Comparison of ENCODE assay signal across 10 mouse cellular contexts in the genomic region with DNA sequence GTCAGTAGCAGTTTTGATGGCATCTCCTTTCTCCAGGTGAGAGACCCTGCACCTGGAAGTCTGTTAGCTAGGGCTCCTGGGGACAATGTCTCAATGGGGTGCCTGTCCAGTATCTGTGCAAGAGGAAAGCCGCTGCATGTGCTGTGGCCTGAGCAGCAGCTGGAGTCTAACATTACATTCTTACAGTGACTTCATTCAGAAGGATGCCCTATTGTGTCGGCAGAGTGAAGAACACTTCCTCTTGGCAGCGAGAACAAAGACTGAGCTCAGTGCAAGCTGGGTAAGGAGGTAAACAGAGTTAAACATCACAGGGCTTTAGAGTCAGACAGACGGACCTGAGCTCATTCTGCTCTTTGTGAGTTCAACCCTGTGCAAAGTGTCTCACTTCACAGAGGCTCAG.
DNase-seq lines count a peak whose midpoint lies in the region; ATAC-seq and TF ChIP-seq lines count a peak whose summit lies in the region.
"Had no signal": no experiment of that assay in that cellular context is flagged by ENCODE, and none has a peak within 500 bp of the region (broad histone marks: within the 10 kb centered on the region; RNA-seq: fewer than 3 reads in every experiment).

No protein-coding gene starts in this region.

- H3K4me3 ChIP-seq in forebrain, embryonic 14.5 days (ENCODE audit: low read depth, low read length) = no peak overlapping the region
- no peak overlapping the region for H3K4me3 ChIP-seq in forebrain, embryonic 10.5 days
- no peak overlapping the region for H3K4me3 ChIP-seq in lung, embryonic 16.5 days (ENCODE audit: low read length)
- no peak overlapping the region for H3K4me3 ChIP-seq in lung, adult 2 months (replicated peaks; ENCODE audit: extremely low read depth, low read depth, low read length)
- H3K4me3 ChIP-seq in limb, embryonic 14.5 days (replicated peaks; ENCODE audit: low read length) = no peak overlapping the region
- H3K4me3 ChIP-seq in neural tube, embryonic 13.5 days = no peak overlapping the region
- H3K4me3 ChIP-seq: liver, embryonic 15.5 days had no signal

- H3K9ac ChIP-seq in forebrain, embryonic 14.5 days (ENCODE audit: low read length) = no peak overlapping the region
- 0 out of 2 replicates have a peak overlapping the region, but pooled peaks have one; percentile 8 for H3K9ac ChIP-seq in lung, embryonic 16.5 days (ENCODE audit: low read length)
- H3K9ac ChIP-seq in limb, embryonic 14.5 days (ENCODE audit: low read depth, low read length, severe bottlenecking) = 0 out of 2 replicates have a peak overlapping the region, but pooled peaks have one; percentile 16
- no peak overlapping the region for H3K9ac ChIP-seq in neural tube, embryonic 13.5 days
- H3K9ac ChIP-seq: liver, embryonic 15.5 days had no signal

- no peak for TF ChIP-seq CTCF in lung, adult 2 months (IDR thresholded peaks at IDR 0.05; ENCODE audit: insufficient read depth, low read length)

- peak; percentile 36 for DNase-seq in forebrain, embryonic 14.5 days (ENCODE audit: low spot score)
- no peak for DNase-seq in forebrain, embryonic 10.5 days (ENCODE audit: extremely low spot score, low spot score)
- no peak for DNase-seq in lung, adult 2 months
- DNase-seq in limb, embryonic 14.5 days (ENCODE audit: low spot score) = peak; percentile 35
- DNase-seq in liver = no peak
- DNase-seq in right cerebral cortex, postnatal 14 days = no peak
- DNase-seq: layer of hippocampus, adult 9-11 months had no signal

- H3K9me3 ChIP-seq in forebrain, embryonic 14.5 days (replicated peaks; ENCODE audit: control insufficient read depth, low read length) = no peaks in the 10 kb centered on the region
- H3K9me3 ChIP-seq in forebrain, embryonic 10.5 days = no peaks in the 10 kb centered on the region
- H3K9me3 ChIP-seq in lung, embryonic 16.5 days (ENCODE audit: control insufficient read depth, low read length) = no peaks in the 10 kb centered on the region
- no peaks in the 10 kb centered on the region for H3K9me3 ChIP-seq in limb, embryonic 14.5 days (ENCODE audit: control insufficient read depth, low read length)
- no peaks in the 10 kb centered on the region for H3K9me3 ChIP-seq in neural tube, embryonic 13.5 days
- H3K9me3 ChIP-seq: liver, embryonic 15.5 days had no signal

- no peak overlapping the region for H3K27ac ChIP-seq in forebrain, embryonic 14.5 days (ENCODE audit: low read depth, low read length)
- no peak overlapping the region for H3K27ac ChIP-seq in forebrain, embryonic 10.5 days
- peak overlapping the region; percentile 47 for H3K27ac ChIP-seq in lung, embryonic 16.5 days (ENCODE audit: low read length)
- 0 out of 2 replicates have a peak overlapping the region, but pooled peaks have one; percentile 13 for H3K27ac ChIP-seq in limb, embryonic 14.5 days (replicated peaks; ENCODE audit: low read depth, low read length)
- H3K27ac ChIP-seq in neural tube, embryonic 13.5 days (replicated peaks) = 0 out of 2 replicates have a peak overlapping the region, but pooled peaks have one; percentile 6
- H3K27ac ChIP-seq: liver, embryonic 15.5 days had no signal

- H3K4me1 ChIP-seq in forebrain, embryonic 14.5 days (ENCODE audit: control insufficient read depth, insufficient read depth, low read length) = no peaks in the 10 kb centered on the region
- H3K4me1 ChIP-seq in forebrain, embryonic 10.5 days = peaks cover 24% of the 10 kb centered on the region
- H3K4me1 ChIP-seq in lung, embryonic 16.5 days (replicated peaks; ENCODE audit: control insufficient read depth, insufficient read depth, low read length) = peaks cover 28% of the 10 kb centered on the region
- H3K4me1 ChIP-seq in lung, adult 2 months (ENCODE audit: control insufficient read depth, insufficient read depth, low read length) = peaks cover 6% of the 10 kb centered on the region; the same call in 1 of the 2 replicates
- peaks cover 20% of the 10 kb centered on the region for H3K4me1 ChIP-seq in limb, embryonic 14.5 days (ENCODE audit: control insufficient read depth, insufficient read depth, low read length)
- H3K4me1 ChIP-seq in neural tube, embryonic 13.5 days (replicated peaks) = peaks cover 27% of the 10 kb centered on the region
- H3K4me1 ChIP-seq: liver, embryonic 15.5 days had no signal

- peak; percentile 44; the same call in 1 of the 2 replicates for ATAC-seq in forebrain, embryonic 14.5 days
- 0 out of 2 replicates have a peak, but pooled peaks have one; percentile 2 for ATAC-seq in lung, embryonic 16.5 days (ENCODE audit: low read depth)
- no peak for ATAC-seq in limb, embryonic 14.5 days (ENCODE audit: low FRiP score, low read depth)
- ATAC-seq in neural tube, embryonic 13.5 days (ENCODE audit: low read depth) = no peak

- H3K27me3 ChIP-seq in forebrain, embryonic 14.5 days (replicated peaks; ENCODE audit: control insufficient read depth, insufficient read depth, low read length) = no peaks in the 10 kb centered on the region
- no peaks in the 10 kb centered on the region for H3K27me3 ChIP-seq in forebrain, embryonic 10.5 days (ENCODE audit: poor library complexity, severe bottlenecking)
- H3K27me3 ChIP-seq in lung, embryonic 16.5 days (ENCODE audit: control insufficient read depth, insufficient read depth, low read depth, low read length) = no peaks in the 10 kb centered on the region
- H3K27me3 ChIP-seq in limb, embryonic 14.5 days (ENCODE audit: control insufficient read depth, insufficient read depth, low read length) = peaks cover 9% of the 10 kb centered on the region; the same call in 1 of the 2 replicates
- H3K27me3 ChIP-seq in neural tube, embryonic 13.5 days = peaks cover 3% of the 10 kb centered on the region; the same call in 1 of the 2 replicates

- H3K4me2 ChIP-seq in forebrain, embryonic 14.5 days (ENCODE audit: low read length) = no peak overlapping the region
- H3K4me2 ChIP-seq in lung, embryonic 16.5 days (ENCODE audit: low read depth, low read length) = no peak overlapping the region
- 0 out of 2 replicates have a peak overlapping the region, but pooled peaks have one; percentile 10 for H3K4me2 ChIP-seq in limb, embryonic 14.5 days (replicated peaks; ENCODE audit: low read depth, low read length, severe bottlenecking)
- no peak overlapping the region for H3K4me2 ChIP-seq in neural tube, embryonic 13.5 days
- H3K4me2 ChIP-seq: liver, embryonic 15.5 days had no signal

- 7% methylated on average over 4 of the region's 4 CpGs for WGBS in forebrain, embryonic 14.5 days
- 15% methylated on average over 4 of the region's 4 CpGs for WGBS in forebrain, embryonic 10.5 days
- WGBS in lung, embryonic 16.5 days = 7% methylated on average over 4 of the region's 4 CpGs
- WGBS in lung, adult 2 months = 9% methylated on average over 4 of the region's 4 CpGs
- 28% methylated on average over 4 of the region's 4 CpGs for WGBS in limb, embryonic 14.5 days
- WGBS in neural tube, embryonic 13.5 days = 0% methylated on average over 4 of the region's 4 CpGs

- H3K36me3 ChIP-seq in forebrain, embryonic 14.5 days (ENCODE audit: control insufficient read depth, insufficient read depth, low read length) = no peaks in the 10 kb centered on the region
- no peaks in the 10 kb centered on the region for H3K36me3 ChIP-seq in forebrain, embryonic 10.5 days (replicated peaks)
- no peaks in the 10 kb centered on the region for H3K36me3 ChIP-seq in lung, embryonic 16.5 days (ENCODE audit: control insufficient read depth, insufficient read depth, low read length)
- H3K36me3 ChIP-seq in limb, embryonic 14.5 days (ENCODE audit: control insufficient read depth, insufficient read depth, low read length) = no peaks in the 10 kb centered on the region
- H3K36me3 ChIP-seq in neural tube, embryonic 13.5 days = no peaks in the 10 kb centered on the region
- H3K36me3 ChIP-seq: liver, embryonic 15.5 days had no signal

- no peak for TF ChIP-seq POLR2A in lung, adult 2 months (IDR thresholded peaks at IDR 0.05; ENCODE audit: borderline replicate concordance, extremely low read depth, low read depth, low read length)
- no peak for TF ChIP-seq POLR2A in limb, embryonic 14.5 days (IDR thresholded peaks at IDR 0.05; ENCODE audit: borderline replicate concordance, extremely low read depth, insufficient read depth, insufficient read length)

Comparison
In these comparisons a context has a peak if more than half of its experiments do, and no peak if none do; other contexts are left out.
1. DNase-seq: peak in forebrain, embryonic 14.5 days (single experiment) and limb, embryonic 14.5 days (single experiment); none in forebrain, embryonic 10.5 days (single experiment), lung, adult 2 months (single experiment), liver (single experiment) and right cerebral cortex, postnatal 14 days (single experiment).
2. ATAC-seq: peak in forebrain, embryonic 14.5 days (single experiment) and lung, embryonic 16.5 days (single experiment); none in limb, embryonic 14.5 days (single experiment) and neural tube, embryonic 13.5 days (single experiment).
3. H3K27ac ChIP-seq: peak in lung, embryonic 16.5 days (single experiment), limb, embryonic 14.5 days (single experiment) and neural tube, embryonic 13.5 days (single experiment); none in forebrain, embryonic 14.5 days (single experiment) and forebrain, embryonic 10.5 days (single experiment).
4. H3K9ac ChIP-seq: peak in lung, embryonic 16.5 days (single experiment) and limb, embryonic 14.5 days (single experiment); none in forebrain, embryonic 14.5 days (single experiment) and neural tube, embryonic 13.5 days (single experiment).